Mouse (Mus musculus): ENCODE measurements around the gene Dcbld2. TPM values are rescaled to one million over a fixed set of nuclear protein-coding genes. Genes with fewer than 3 reads are reported as not detected.
A peak's percentile ranks its signal among the peaks of the same experiment; 100 is the strongest.
"Not testable (repeated sequence)": the region's sequence is repeated elsewhere in the genome, so short reads cannot be mapped to it uniquely, and the experiment has no call there.

Gene Dcbld2
- total and polyA plus RNA-seq, 3 experiments = 4.4 to 14.0 (median 9.9) TPM

- DNase-seq = no peak
These were observed 40.8 kb downstream of the Dcbld2 start for GRCm38 (mm10) chr16:58449073-58449472.

GRCm38 (mm10) chr16:58450648-58451047 lies 42.4 kb downstream of the Dcbld2 start:
- DNase-seq = no peak

GRCm38 (mm10) chr16:58451647-58452046 lies 43.4 kb downstream of the Dcbld2 start:
- no peak for DNase-seq

- DNase-seq = peak; percentile 21
These were observed 44.9 kb downstream of the Dcbld2 start for GRCm38 (mm10) chr16:58453138-58453537.

GRCm38 (mm10) chr16:58453820-58454219 lies 45.6 kb downstream of the Dcbld2 start:
- no peak for DNase-seq

- peak; percentile 58 for DNase-seq
These were observed 46.4 kb downstream of the Dcbld2 start for GRCm38 (mm10) chr16:58454617-58455016.

GRCm38 (mm10) chr16:58455118-58455517 lies 46.9 kb downstream of the Dcbld2 start:
- no peak for DNase-seq

- DNase-seq = no peak
These were observed 48.2 kb downstream of the Dcbld2 start for GRCm38 (mm10) chr16:58456445-58456844.

- no peak for DNase-seq
These were observed 48.7 kb downstream of the Dcbld2 start for GRCm38 (mm10) chr16:58456991-58457390.

- DNase-seq = not testable (repeated sequence)
These were observed 51.7 kb downstream of the Dcbld2 start for GRCm38 (mm10) chr16:58459966-58460365.

GRCm38 (mm10) chr16:58460386-58460785 lies 52.1 kb downstream of the Dcbld2 start:
- no peak for DNase-seq

GRCm38 (mm10) chr16:58461856-58462518 lies 53.7 kb downstream of the Dcbld2 start:
- DNase-seq = no peak

GRCm38 (mm10) chr16:58462519-58462918 lies 54.3 kb downstream of the Dcbld2 start:
- no peak for DNase-seq

GRCm38 (mm10) chr16:58464051-58464450 lies 55.8 kb downstream of the Dcbld2 start:
- no peak for DNase-seq

GRCm38 (mm10) chr16:58465412-58465811 lies 57.2 kb downstream of the Dcbld2 start:
- DNase-seq = no peak

GRCm38 (mm10) chr16:58470061-58470460 lies 61.8 kb downstream of the Dcbld2 start:
- no peak for DNase-seq

- DNase-seq = no peak
These were observed 62.6 kb downstream of the Dcbld2 start for GRCm38 (mm10) chr16:58470841-58471240.

GRCm38 (mm10) chr16:58474875-58475274 lies 66.6 kb downstream of the Dcbld2 start:
- DNase-seq = no peak

- no peak for DNase-seq
These were observed 67.4 kb downstream of the Dcbld2 start for GRCm38 (mm10) chr16:58475544-58476154.

GRCm38 (mm10) chr16:58476363-58476762 lies 68.1 kb downstream of the Dcbld2 start:
- DNase-seq = peak; percentile 39

- DNase-seq = peak; percentile 34
These were observed 71.7 kb downstream of the Dcbld2 start for GRCm38 (mm10) chr16:58479898-58480448.

- DNase-seq = peak; percentile 14
These were observed 73.1 kb downstream of the Dcbld2 start for GRCm38 (mm10) chr16:58481219-58481905.

GRCm38 (mm10) chr16:58481906-58482270 lies 73.6 kb downstream of the Dcbld2 start:
- peak; percentile 41 for DNase-seq
